Mouse (Mus musculus): Measurements from ENCODE around the gene Edaradd.

Gene Edaradd

DNA sequence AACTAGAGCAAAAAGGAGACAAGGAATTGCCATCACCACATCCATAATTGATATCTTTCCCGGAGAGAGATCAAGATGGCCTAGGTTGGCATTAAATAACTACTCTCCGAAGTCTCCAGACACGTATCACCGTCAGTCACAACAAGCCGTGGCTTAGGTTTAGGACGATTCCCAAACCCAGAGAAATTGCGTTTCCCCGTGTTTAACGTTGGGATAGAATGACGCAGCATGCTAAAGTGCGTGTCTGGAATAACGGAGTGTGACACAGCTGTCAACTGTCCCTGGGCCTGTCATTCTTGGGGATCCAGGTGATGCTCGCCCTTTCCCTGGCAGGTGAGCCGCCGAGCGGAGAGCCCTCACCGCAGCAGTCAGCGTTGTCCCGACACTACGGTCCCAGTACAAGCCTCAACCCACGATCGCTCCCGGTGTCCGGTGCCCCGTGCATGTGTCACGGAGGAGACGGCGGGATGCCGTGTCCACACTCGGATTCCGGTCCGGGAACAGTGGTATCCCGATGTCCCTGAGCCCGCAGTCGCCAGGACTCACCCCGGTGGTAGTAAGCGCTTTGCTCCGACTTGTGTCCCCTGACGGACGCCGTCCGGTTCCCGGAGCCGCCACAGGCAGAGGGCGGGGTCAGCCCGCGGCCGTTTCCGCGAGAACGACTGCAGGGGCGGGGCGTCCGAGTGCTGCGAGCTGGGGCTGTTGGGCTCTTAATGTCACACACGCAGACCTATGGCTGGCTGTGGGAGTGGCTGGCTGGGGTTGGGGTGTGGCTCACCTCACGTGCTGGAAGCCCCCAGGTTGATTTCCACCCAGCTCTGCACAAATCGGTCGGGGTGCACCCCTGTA is 59.1 kb downstream of the Edaradd start:
- peak; percentile 78 for DNase-seq (ENCODE audit: low read depth, low spot score)

DNA sequence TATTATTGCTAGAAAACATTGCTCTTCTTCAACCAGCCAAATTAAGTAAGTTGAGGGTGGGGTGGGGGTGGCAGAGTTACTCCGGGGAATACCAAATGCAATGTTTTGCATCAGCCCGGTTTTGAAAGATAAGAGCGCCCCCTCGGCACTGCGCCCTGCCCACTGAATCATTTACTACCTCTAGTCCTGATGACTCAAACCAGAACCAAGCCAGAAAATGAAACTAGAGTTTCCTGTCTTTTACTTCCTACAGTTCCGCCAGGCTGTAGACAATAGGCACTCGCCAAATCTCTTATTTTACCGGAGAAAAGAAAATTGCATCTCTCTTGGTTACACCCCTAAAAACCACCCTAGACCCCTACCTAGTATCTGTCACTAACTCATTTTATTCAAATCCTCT is 59.8 kb downstream of the Edaradd start:
- DNase-seq (ENCODE audit: low read depth, low spot score), result peak; percentile 72

DNA sequence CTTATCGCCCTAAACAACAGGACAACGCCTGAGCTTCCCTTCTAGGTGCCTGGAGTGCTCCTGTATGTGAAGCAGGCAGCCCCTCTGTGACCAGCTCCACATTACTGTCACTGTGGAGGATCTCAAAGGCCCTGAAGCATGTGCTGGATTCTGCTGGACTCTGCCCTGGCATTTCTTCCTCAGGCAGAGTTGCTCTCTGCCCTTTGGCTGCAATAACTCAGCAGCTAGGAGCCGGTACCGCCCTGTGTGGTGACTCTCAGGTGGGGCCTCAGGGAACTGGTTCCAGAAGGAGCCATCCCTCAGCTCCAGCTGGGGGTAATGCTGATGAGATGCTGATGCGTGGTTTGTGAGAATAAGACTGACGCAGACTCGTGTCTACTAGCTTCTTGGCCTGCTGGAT is 63.5 kb downstream of the Edaradd start:
- DNase-seq (ENCODE audit: low read depth, low spot score), result no peak

DNA sequence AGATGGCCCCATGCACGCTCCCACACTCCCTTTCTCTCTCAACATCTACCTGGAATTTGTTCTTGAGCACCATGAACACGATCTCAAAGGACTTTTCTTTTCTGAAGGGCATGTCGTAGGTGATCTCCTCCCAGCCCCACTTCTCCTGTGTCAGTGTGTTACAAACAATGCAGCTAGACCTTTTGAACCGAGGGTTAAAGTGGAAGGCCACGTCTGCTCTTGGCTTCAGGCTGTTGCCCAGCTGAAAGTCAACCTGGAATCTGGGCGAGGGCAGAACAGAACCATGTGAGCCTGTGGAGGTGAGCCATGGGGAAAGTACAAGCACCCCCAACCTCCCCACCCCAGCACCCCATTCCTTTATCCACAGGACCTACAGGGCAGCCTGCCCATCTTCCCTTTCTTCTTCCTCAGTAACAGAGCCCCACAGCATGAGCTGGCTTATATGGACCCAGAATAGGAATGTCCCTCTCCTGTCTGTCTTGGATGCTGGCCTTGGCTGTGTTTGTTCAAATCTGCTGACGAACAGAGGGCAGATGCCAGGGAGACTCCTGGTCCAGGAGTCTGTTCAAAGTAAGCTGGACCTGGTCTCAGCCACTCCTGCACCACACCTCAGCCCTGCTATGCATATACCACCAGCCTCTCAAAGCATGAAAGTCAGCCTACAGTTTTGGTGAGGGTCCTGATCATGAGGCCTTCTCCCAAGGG is 65.4 kb downstream of the Edaradd start:
- DNase-seq (ENCODE audit: low read depth, low spot score), result no peak

DNA sequence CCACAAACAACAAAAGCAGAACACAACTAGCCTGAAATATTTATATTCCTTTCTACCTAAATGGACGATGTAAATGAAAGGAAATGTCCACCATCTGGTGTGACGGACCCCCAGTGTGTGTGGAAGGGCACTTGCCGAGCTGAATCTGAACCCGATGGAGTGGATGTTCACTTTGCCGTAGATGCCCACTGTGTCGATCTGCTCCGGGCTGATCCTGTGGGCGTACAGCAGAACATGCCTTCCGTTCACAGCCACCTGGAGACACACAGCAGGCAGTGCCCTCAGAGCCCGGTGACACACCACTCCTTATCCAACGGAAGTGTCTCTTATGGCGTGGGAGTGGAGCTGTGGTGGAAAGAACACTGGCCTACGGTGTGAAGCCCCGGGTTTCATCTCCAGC is 67.1 kb downstream of the Edaradd start:
- no peak for DNase-seq (ENCODE audit: low read depth, low spot score)

DNA sequence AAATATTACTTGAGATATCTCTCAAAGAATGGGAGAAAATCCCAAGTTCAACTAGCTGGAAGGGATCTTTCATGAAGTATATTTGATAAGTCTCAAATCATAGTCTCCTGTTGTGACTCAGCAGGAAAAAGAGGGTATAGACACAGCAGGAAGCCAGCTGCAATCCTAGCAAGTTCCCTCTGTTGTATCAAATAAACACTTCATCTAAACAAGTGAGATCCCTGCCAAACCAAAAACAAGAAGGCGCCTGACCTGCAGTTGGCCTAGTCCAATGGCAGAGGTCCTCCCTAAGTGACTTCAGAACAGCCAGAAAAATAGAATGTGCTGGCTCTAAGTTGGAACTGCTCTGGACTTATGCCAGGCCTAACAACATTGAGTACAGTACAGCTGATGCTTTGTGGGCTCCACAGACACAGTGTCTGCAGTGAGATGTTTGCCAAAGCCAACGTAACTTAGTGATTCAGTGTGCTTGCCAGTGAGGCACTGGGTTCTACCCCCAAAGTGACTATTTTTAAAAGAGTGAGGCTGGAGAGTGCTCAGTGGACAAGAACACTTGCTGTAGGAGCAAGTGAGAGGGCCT is 78.1 kb downstream of the Edaradd start:
- DNase-seq (ENCODE audit: low read depth, low spot score), result peak; percentile 60

DNA sequence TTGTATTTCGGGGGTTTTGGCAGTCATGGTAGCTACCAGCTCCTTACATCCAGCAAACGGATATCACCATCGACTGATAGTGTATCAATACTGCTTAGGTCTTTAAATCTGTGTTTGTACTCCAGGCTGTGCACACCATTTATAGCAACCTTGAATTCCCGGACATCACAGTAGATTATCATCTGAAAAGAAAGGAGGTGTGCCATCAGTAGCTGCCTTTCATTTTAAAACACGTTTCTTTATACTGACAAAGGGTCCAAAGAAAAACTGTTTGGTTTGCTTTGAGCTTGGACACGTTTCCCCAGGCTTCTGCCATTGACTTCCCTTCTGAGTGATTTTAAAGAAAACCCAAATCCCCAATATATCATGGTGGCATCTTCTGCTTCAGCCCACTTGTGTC is 79.4 kb downstream of the Edaradd start:
- no peak for DNase-seq (ENCODE audit: low read depth, low spot score)

DNA sequence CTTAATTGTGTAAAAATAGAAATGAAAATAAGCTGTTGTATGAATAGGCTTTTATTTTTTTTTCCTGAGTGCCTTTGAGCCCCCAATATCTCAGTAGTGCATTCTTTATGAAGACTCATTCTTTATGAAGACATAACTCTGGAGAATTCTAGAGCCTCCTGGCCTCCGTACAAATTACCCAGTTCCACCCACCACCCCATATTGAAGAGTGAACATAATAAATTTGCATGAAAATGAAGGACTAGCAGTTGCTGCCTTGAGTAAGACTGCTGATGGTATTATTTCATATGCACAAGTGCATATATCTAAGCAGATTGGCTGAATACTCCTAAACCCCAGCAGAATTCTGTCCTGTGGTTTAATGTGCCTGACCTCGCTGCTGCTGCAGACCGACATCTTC is 80.7 kb downstream of the Edaradd start:
- DNase-seq (ENCODE audit: low read depth, low spot score), result no peak

DNA sequence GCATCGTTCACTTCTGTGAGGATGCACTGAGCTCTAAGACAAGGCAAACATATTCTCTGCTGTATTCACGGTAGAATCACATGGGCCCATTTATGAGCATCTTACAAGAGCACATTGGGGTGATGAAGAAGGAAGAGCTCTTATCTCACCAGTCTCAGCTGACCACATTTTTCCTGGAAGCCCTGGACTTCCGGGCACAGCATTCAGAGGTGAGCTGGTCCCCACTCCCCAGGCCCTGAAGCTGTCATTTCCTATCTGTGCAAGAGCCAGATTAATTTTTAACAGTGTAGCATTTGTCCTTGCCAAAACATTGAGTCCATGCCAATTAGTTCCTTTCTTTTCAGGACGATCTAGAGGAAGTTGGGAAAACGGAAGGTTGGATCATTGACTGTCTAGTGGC is 86.4 kb downstream of the Edaradd start:
- DNase-seq (ENCODE audit: low read depth, low spot score), result no peak

DNA sequence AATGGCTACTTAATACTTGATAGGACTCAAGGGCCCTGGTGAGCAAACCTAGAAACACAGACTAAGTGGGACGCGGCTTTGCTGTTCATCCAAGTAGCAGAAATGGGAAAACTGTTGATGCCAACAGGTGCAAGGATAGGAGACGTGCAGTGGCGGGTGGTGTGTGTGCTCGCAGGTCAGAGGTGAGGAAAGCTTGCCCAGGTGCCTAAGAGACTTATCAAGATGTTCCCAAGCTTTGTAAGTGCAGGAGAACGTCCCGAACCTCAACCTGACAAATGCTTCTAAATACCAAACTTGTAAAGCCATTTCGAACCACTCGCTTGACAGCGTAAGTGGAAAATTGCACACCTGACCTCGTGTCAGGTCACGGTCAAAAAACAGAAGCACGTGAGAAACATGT is 91.7 kb downstream of the Edaradd start:
- no peak for DNase-seq (ENCODE audit: low read depth, low spot score)
